Mouse (Mus musculus) kidney, adult 10 weeks (tissue): ENCODE measurements around the gene Gm6268. TPM values are rescaled to one million over a fixed set of nuclear protein-coding genes. Genes with fewer than 3 reads are reported as not detected.

Experiments used
- polyA plus RNA-seq: library from polyadenylated mRNA; stranded (reverse); fragments of 350-450 nt; fragmentation: Illumina TruSeq; extraction: RNeasy Lipid Tissue Mini Kit (QIAGEN cat#74804); gene quantifications from one replicate; pipeline ENCODE4 v1.2.3, GENCODE M21; 2014; ENCODE audit warnings: low read depth, low replicate concordance

Gene Gm6268
- polyA plus RNA-seq: not detected

DNA sequence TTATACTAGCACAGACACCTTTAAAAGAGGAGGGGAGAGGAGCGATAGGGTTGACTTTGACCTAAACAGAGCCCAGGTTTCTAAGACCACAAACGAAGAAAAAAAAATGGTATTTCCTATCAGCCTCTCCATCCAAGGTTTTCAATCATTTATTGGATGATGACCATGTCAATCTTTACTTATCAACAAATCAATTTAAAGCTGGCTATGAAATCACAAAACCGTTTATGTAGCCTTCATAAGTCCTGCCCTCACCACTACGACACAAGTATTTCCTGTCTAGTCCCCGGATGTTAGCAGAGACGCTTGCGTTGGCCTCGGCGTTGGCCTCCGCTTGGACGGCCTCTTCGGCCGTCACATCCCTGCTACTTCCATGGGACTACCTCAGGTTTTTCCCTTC lies at the start of gene Gm6268:
Gm6268 (plus strand) TSS at position 301 of the 400 bp plus-strand sequence.

Other genes with a start within 250 kb of the Gm6268 start
- gene Zcchc12, start 205.4 kb upstream of the Gm6268 start, polyA plus RNA-seq: 0.65 TPM
- 9.1 TPM for gene Lonrf3, start 72.9 kb upstream of the Gm6268 start, polyA plus RNA-seq
- not detected for gene Gm14569, start 90.5 kb downstream of the Gm6268 start, polyA plus RNA-seq
- gene Pgrmc1, start 196.9 kb downstream of the Gm6268 start, polyA plus RNA-seq: 930 TPM
- gene Akap17b, start 244.1 kb downstream of the Gm6268 start, polyA plus RNA-seq: 8.5 TPM